In the genomic region with DNA sequence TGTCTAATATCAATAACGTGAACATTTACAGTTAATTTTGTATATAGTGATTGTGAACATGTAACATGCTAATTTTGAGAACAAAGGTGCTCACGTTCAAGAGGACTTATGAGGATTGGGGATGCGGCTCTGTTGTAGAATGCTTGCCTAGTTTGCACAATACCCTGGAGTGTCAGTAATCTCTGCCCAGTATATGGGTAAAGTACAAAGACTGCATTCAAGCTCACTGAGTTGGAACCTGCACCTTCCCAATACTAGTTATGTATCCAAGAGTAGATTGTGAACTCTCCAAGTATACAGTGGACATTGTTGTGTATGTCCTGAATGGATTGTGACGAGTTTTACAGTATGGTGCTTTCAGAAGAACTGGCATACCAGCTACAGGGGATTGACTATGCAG, we compare ENCODE assay signal across 22 mouse cellular contexts. TPM values are rescaled to one million over a fixed set of nuclear protein-coding genes. Genes with fewer than 3 reads are reported as not detected.
A peak's percentile ranks its signal among the peaks of the same experiment; 100 is the strongest.
DNase-seq lines count a peak whose midpoint lies in the region; ATAC-seq and TF ChIP-seq lines count a peak whose summit lies in the region.
"Had no signal": no experiment of that assay in that cellular context is flagged by ENCODE, and none has a peak within 500 bp of the region (broad histone marks: within the 10 kb centered on the region; RNA-seq: fewer than 3 reads in every experiment).

No protein-coding gene starts in this region.

- no peaks in the 10 kb centered on the region for H3K9me3 ChIP-seq in liver, embryonic 16.5 days (replicated peaks; ENCODE audit: control insufficient read depth, low read length)
- H3K9me3 ChIP-seq: embryonic facial prominence, embryonic 10.5 days; embryonic facial prominence, embryonic 12.5 days; forebrain, embryonic 13.5 days; forebrain, embryonic 15.5 days; G1E had no signal

- no peak overlapping the region for H3K9ac ChIP-seq in liver, embryonic 16.5 days (ENCODE audit: low read depth, low read length)
- H3K9ac ChIP-seq: embryonic facial prominence, embryonic 12.5 days; forebrain, embryonic 13.5 days; forebrain, embryonic 15.5 days had no signal

- DNase-seq in kidney, adult 2 months: peak; percentile 56
- no peak for DNase-seq in kidney, postnatal 25 days
- DNase-seq in kidney, postnatal 36 days: peak; percentile 6 to 20
- DNase-seq in kidney, postnatal 14 days: no peak
- DNase-seq in liver: no peak
- DNase-seq: adrenal gland, adult 8-10 months; adrenal gland, postnatal 14 days; adrenal gland, postnatal 36 days; B cell, adult 2 months; cerebellum, adult 11-12 months; cerebellum, adult 2 months; cerebellum, adult 9-10 months; cerebellum, postnatal 10 days; cerebellum, postnatal 25 days had no signal

- no peak for TF ChIP-seq CTCF in kidney, adult 2 months (conservative IDR thresholded peaks at IDR 0.05; ENCODE audit: insufficient read depth, insufficient read length, low read depth, low read length)

- TF ChIP-seq POLR2A in kidney, adult 2 months (IDR thresholded peaks at IDR 0.05; ENCODE audit: low read depth, low read length): no peak

- H3K27ac ChIP-seq in kidney, adult 2 months (ENCODE audit: insufficient read depth, low read depth, low read length): no peak overlapping the region
- no peak overlapping the region for H3K27ac ChIP-seq in liver, embryonic 16.5 days (ENCODE audit: low read length)
- H3K27ac ChIP-seq: embryonic facial prominence, embryonic 10.5 days; embryonic facial prominence, embryonic 12.5 days; forebrain, embryonic 13.5 days; forebrain, embryonic 15.5 days had no signal

- ATAC-seq in liver, embryonic 16.5 days (ENCODE audit: low read depth): peak; percentile 59; the same call in 1 of the 2 replicates
- ATAC-seq: forebrain, embryonic 13.5 days; forebrain, embryonic 15.5 days; Patski had no signal

- peaks cover 14% of the 10 kb centered on the region; the same call in 1 of the 2 replicates for H3K4me1 ChIP-seq in kidney, adult 2 months (ENCODE audit: control insufficient read depth, insufficient read depth, low read length)
- H3K4me1 ChIP-seq in liver, embryonic 16.5 days (ENCODE audit: control insufficient read depth, low read depth, low read length): peaks cover 8% of the 10 kb centered on the region; the same call in 1 of the 2 replicates
- H3K4me1 ChIP-seq: embryonic facial prominence, embryonic 10.5 days; embryonic facial prominence, embryonic 12.5 days; forebrain, embryonic 13.5 days; forebrain, embryonic 15.5 days had no signal

- no peaks in the 10 kb centered on the region for H3K27me3 ChIP-seq in kidney, adult 2 months (replicated peaks; ENCODE audit: control insufficient read depth, insufficient read depth, low read length)
- no peaks in the 10 kb centered on the region for H3K27me3 ChIP-seq in liver, embryonic 16.5 days (ENCODE audit: control insufficient read depth, insufficient read depth, low read depth, low read length)
- H3K27me3 ChIP-seq: CH12.LX; embryonic facial prominence, embryonic 12.5 days; forebrain, embryonic 13.5 days; forebrain, embryonic 15.5 days had no signal

- H3K4me2 ChIP-seq in liver, embryonic 16.5 days (ENCODE audit: low read depth, low read length): no peak overlapping the region
- H3K4me2 ChIP-seq: embryonic facial prominence, embryonic 12.5 days; forebrain, embryonic 13.5 days; forebrain, embryonic 15.5 days had no signal

- H3K4me3 ChIP-seq in kidney, adult 2 months (ENCODE audit: insufficient read depth, low read depth, low read length): no peak overlapping the region
- H3K4me3 ChIP-seq in liver, embryonic 16.5 days (ENCODE audit: low read depth, low read length): no peak overlapping the region
- H3K4me3 ChIP-seq: embryonic facial prominence, embryonic 10.5 days; embryonic facial prominence, embryonic 12.5 days; forebrain, embryonic 13.5 days; forebrain, embryonic 15.5 days had no signal

- 51% methylated on average over 4 of the region's 4 CpGs for WGBS in kidney, adult 2 months
- WGBS in liver, embryonic 16.5 days (ENCODE audit: insufficient replicate concordance): 62% methylated on average over 4 of the region's 4 CpGs

- no peaks in the 10 kb centered on the region for H3K36me3 ChIP-seq in kidney, adult 2 months (ENCODE audit: control insufficient read depth, insufficient read depth, low read length)
- no peaks in the 10 kb centered on the region for H3K36me3 ChIP-seq in liver, embryonic 16.5 days (ENCODE audit: control insufficient read depth, insufficient read depth)
- H3K36me3 ChIP-seq: embryonic facial prominence, embryonic 10.5 days; embryonic facial prominence, embryonic 12.5 days; forebrain, embryonic 15.5 days had no signal

RNA-seq across cellular contexts. Expression of a gene that starts 33.7 kb away (rescaled TPM):
- 15.2 and 17.1 TPM in 2 replicates for polyA plus RNA-seq in kidney, adult 2 months (2012; rRNA removed)
- 14.5 and 15.3 TPM in 2 replicates for polyA plus RNA-seq in liver, embryonic 16.5 days (2015; fragmentation: Nextera tagmentation; extraction: Ambion mirVana)

Comparison
In these comparisons a context has a peak if more than half of its experiments do, and no peak if none do; other contexts are left out.
1. DNase-seq: peak in kidney, adult 2 months (single experiment) and kidney, postnatal 36 days (2 of 2); none in kidney, postnatal 25 days (0 of 2), kidney, postnatal 14 days (single experiment) and liver (single experiment).